Mouse (Mus musculus) cortical plate, adult 2 months (tissue): Measurements from ENCODE around the gene Ska3.

ENCODE experiments used
- CTCF ChIP-seq: fragments of 200-500 bp; IDR thresholded peaks from 2 replicates; pipeline ENCODE4 v1.5.1; 2011; ENCODE audit warnings: mild to moderate bottlenecking, control low read depth, low read length; ENCODE audit not compliant: insufficient read depth; ENCODE audit errors: extremely low read depth
- POLR2A ChIP-seq: fragments of 200-500 bp; IDR thresholded peaks from 2 replicates; pipeline ENCODE4 v1.6.1; 2011; ENCODE audit warnings: mild to moderate bottlenecking, low read length, control low read depth; ENCODE audit not compliant: insufficient read depth; ENCODE audit errors: extremely low read depth

GRCm38 (mm10) chr14:57844535-57844934 is 18.6 kb upstream of the Ska3 start:
- TF ChIP-seq POLR2A: no peak
- no peak for TF ChIP-seq CTCF
